Mouse (Mus musculus) G1E (cell line): ENCODE measurements around the gene Thap8.

Source experiments
- CTCF ChIP-seq: IDR thresholded peaks from 2 replicates; pipeline ENCODE4 v1.5.1; 2012; ENCODE audit warnings: low read depth, low read length, inconsistent platforms, mixed read lengths
- GATA1 ChIP-seq: IDR thresholded peaks from 2 replicates; pipeline ENCODE4 v1.6.1; 2012; ENCODE audit warnings: borderline replicate concordance, low read length, inconsistent platforms, mixed read lengths
- POLR2AphosphoS5 ChIP-seq: IDR thresholded peaks from 2 replicates; pipeline ENCODE4 v1.6.1; 2012; ENCODE audit warnings: low read depth, low read length, inconsistent platforms; ENCODE audit not compliant: insufficient replicate concordance
- TAL1 ChIP-seq: conservative IDR thresholded peaks from 2 replicates; pipeline ENCODE4 v1.6.1; 2012; ENCODE audit warnings: low read depth, low read length, inconsistent platforms, mixed read lengths

DNA sequence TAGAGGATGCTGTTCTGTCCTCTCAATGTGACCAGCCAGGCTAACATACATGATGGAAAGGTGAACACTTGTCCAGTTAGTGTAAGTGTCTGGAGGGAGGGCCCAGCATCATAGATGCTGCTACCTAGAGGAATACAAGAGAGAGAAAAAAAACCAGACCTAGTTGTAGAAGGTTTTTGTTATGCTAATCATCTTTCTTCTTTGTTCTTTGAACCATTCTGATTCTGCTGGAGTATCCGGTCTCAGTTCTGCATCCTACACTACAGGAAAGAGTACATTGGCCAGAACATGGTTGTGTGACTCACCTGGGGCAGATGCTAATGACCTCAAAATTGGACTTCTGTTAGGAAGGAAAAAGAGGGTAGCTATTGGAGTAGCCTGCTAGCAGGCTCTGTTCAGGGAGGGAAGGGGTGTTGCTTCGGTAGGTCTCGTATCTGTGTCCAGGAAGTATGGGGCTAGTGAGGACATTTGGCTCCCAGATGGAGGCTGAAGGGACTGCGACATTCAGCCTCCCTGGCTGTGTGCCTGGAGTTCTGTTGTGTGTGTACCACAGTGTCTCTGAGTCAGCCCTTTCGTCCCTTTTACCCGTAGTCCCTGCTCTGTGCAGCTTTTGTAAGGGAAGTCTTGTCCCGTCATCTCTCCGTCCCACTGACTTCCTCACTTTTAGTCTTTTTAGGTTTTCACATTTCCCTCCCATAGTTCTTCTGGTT, 7.0 kb downstream of the Thap8 start:
- TF ChIP-seq GATA1 (no peak), CTCF (no peak), TAL1 (no peak), POLR2AphosphoS5 (no peak)
